Mouse (Mus musculus) urinary bladder, postnatal 4 days (tissue): ENCODE data around the gene Rbm44.

ENCODE experiments used
- DNase-seq, 2 experiments: peaks; one replicate each; pipeline ENCODE4 v3.0.0; 2021 to 2022; ENCODE audit warnings: low spot score in 2 of 2

The Rbm44 gene

DNA sequence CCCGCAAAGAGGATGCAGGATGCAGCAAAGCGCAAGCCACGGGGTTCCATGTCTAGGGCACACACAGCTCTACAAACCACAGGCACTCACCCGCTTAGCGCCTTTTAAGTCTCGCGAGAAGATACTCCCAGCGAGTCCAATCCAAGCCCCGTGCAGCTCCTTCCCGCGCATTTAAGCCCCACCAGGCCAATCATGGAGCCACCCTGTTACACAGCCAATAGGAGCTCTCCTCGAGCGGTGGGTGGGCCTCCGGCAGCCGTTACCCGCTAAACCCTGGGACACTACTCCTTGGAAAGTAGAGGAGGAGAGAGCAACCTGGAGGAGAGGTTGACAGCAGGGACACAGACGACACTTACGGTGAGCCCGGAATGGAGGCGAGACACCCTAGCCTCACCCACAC is at the start of gene Rbm44:
Gene Rbm44, plus strand, starts transcription at position 277 of the 400 bp plus-strand sequence.
- DNase-seq = no peak

DNA sequence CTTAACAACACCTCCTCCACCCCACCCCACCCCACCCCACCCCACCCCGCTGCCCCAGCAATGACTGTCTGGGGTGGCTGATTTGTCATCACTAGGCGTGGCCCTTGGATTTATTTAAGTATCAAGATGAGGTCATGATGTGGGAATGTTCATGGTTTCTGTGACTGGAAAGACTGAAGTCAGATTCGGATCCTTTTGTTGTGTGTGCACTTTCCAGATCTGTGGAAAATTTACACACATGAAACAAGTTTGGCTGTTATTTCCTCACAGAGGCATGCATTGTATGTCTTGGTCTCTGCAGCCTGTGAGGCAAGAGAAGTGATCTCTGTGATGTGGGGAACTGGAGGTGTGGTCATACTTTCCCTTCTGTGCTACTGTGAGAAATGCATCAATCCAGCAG is 49.6 kb upstream of the Rbm44 start:
- no peak for DNase-seq

DNA sequence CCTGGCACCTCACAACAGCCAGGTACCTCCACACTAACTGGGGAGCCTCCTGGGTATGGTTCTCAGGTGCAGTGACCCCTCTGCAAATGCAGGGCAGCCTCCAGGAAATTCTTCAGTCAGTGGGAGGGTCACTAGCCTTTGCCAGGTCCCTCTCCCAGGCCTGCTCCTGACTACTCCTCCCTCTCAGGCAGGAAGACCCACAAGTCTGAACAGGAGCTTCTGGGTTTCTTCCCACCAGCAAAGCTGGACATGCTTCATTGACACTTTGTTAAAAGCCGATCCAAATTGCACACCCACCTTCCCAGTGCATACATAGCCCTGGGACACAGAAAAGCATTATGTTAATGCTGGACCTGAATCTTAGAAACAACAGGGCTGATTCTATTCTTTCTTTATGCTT is 49.0 kb upstream of the Rbm44 start:
- DNase-seq = no peak

DNA sequence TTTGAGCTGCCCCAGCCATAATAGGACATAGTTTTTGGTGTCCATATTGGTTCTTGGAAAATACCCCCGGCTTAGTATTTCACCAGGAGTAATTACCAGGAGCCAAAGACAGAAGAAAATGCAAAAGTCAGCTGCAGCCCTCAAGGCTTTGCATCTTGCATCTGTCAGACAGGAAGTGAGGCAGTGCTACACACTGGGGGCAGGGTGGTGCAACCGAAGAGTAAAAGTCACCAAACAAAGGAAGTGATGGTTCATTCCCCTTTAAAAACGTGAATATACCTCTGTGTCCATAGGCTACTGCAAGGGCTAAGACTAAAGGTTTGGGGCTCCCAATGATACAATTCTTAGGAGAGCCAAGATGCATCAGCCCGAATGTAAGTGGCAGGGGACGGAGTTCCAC is 48.4 kb upstream of the Rbm44 start:
- DNase-seq = no peak

DNA sequence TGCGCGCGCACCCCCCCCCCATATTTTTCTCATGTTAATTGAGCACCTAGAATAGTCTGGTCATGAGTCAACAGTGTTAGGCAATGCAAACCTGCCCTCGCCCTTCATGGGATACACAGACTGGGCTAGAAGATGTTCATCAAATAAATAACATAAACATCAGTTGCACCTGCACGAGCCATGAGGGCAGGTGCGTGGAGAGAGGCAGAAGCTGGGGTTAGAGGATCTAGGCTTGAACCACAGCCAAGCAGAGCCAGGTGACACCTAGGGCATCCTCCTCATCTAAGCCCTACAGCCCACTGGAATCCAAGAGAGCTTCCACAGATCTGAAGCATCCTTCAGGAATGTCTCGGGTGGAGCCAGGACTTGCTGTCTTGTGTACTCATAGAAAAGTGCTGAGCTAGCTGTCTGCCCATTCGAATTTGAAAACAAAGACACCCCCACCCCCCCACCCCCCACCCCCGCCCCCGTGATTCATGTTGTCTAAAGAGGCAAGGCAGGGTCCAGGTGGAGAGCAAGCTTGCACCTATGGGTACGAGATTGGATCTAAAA is 47.5 kb upstream of the Rbm44 start:
- no peak for DNase-seq

DNA sequence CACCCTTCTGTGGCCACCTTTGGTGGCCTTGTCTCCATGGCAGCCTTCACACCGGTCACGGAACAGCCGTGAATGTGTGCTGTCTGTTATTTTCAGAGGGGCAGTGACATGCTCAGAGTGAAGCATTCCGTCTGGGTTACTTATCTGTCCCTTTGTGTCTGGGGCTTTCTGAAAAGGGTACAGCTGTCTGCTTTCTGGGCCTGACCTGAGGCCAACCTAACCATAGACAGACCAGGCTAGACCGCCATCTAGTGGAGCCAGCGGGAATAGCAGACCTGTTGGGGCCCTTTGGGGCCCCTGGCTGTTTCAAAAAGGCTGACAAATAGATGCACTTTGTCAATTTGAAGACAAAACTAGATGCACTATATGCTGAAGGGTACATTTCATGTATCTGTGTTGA is 46.0 kb upstream of the Rbm44 start:
- peak; percentile 65 to 77 for DNase-seq

DNA sequence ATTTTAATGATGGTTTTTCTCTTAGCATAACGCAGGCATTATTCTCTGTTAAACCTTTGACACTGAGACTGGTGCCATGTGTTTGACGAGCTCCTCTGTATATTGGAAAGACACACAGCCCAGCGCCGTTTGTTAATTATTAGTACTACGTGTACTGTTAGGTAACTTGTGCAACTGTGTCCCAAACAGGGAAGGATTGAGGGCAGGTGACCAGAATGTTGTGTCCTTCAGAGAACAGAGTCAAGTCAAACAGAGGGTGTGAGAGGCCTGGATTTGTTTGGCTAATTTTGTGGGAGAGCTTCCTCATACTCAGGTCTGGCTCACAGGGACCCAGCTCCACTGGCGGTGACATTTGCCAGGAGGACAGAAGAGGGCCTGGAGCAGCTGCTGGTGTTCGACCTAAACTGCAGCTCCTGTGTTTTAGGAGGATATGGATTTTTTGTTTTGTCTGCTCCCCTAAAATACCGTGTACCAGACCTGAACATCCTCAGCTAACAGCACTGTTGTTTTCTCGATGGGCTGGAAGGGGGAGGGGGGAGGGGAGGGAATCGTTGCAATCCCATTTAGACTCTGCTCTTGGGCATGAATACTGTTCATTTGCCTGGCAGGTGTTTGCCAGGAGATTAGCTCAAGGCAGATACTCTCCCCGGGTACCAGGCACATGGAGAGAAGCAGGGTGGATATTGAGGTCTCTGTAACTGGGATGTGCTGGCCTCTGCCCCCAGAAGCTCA is 43.0 kb upstream of the Rbm44 start:
- DNase-seq = no peak

DNA sequence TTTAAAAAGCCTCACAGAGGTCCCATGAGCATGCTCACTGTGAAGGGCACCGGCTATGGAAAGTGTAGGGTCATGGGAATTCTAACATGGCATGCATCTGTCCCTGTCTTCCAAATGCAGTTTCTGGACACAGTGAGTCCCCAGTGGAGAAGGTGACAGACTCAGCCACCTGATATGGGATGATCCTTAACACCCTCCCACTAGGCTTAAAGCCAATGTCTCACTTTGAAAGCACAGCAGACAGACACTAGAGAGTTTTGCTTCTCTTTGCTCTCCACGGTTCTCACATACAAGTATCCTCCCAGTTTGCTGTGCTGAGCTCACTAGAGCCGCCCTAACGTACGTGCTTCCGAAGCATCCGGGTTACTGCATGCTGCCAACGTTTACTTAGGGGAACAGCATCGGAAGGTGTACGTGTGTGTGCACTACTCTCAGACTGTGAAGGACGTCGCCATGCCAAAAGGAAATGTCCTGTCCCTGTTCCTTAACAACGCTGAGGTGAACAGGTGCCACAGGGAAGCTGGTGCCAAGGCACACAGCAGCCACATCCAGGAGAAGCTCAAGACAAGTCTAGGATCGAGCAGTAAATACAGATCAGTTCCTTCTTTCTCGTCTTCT is 41.4 kb upstream of the Rbm44 start:
- DNase-seq = no peak

DNA sequence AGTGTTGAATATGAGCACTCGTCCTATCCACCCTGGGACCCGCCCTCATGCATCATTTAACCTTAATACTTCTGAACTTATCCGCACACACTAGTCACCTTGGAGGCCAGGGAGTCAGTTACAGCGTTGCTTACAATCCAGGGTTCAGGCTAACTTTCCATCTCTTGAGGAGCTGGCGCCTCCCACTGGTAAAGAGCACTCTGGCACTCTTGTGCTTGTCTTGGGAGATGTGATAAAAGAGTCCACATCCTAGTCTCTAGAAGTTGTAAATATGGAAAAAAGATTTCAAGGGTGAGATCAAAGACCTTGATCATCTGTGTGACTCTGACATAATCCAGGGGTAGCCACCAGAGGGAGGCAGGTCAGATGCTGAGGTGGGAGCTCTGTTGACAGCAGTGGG is 37.3 kb upstream of the Rbm44 start:
- DNase-seq = no peak

DNA sequence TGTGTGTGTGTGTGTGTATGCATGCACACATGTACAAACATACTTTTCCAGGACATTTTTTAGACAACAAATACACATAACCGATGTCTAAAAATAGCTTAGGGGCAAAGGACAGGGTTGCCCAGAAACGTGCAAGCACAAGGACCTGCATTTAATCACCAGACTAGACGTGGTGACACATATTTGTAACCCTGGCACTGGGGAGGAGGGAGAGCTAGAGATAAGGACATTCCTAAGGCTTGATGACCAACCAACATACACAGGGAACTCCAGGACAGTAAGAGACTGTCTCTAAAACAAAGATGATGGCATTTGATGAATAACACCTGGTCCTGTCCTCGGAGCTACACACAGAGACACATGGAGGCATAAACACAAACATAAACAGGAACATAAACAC is 35.6 kb upstream of the Rbm44 start:
- DNase-seq = no peak

DNA sequence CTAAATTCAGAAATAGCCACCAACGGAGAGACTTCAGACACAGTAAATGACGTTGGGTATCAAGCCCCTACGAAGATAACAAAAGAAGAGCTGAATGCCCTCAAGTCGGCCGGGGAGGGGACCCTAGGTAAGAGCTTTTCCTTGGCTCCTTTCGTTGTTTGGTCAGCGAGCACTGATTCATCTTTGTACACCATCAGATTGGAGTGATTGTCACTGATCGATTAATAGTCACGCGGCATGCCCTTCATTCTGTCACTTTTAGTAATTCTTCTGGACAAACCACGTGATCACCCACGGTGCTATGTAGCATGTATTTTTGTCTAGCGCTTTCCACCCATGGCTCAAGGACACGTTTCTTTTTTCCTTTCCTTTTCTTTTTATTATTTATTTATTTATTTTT is 32.7 kb upstream of the Rbm44 start:
- peak in 1 of 2 experiments; percentile 23 for DNase-seq

DNA sequence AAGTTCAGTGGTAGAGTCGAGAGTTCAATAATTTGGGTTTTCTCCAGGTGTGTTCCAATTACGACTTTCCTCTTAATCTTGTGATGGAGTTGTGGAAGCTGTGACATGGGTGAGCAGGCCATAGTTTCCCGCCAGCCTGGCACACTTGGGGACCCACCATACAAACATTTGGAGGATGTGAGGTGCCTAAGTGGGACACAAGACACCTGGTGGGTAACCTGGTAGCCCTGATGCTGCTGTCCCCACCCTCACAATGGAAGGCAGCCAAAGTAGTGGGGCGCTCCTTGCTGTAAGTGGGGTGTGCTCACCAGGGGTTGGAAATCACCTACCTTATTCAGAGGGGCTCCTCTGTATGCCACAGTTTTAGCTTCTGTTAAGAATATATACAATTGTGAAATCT is 32.3 kb upstream of the Rbm44 start:
- peak in 1 of 2 experiments; percentile 55 for DNase-seq

DNA sequence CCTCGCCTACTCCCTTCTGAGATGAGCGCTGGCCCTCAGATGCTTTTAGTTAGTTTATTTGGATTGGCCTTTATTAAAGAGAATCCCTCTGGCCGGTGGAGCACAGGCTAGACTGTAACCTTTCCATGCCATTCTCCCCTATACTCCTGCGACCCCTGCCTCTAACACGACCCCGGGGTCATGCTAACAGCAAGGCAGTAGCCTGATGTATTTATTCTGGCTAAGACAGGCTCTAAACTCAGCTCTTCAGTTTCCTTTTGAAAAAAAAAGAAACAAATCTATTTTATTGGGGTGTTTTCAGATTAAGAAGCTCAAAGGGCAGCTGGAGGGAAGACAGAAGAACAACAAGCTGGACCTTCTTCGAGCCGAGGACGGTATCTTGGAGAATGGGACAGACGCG is 22.8 kb upstream of the Rbm44 start:
- no peak for DNase-seq

DNA sequence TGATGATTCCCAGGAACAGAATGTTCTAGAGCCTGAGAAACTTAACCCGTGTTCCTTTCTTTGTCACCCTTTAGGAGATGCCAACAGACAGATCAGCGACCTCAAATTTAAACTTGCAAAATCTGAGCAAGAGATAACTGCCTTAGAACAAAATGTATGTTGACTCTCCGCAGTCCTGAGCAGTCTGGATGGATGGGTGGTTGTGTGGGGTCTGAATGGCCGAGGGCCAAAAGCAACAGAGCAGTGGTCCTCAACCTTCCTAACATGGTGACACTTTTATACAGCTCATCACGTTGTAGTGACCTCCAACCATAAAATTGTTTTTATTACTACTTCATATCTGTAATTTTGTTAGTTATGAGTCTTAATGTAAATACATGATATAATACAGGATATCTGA is 21.9 kb upstream of the Rbm44 start:
- no peak for DNase-seq

DNA sequence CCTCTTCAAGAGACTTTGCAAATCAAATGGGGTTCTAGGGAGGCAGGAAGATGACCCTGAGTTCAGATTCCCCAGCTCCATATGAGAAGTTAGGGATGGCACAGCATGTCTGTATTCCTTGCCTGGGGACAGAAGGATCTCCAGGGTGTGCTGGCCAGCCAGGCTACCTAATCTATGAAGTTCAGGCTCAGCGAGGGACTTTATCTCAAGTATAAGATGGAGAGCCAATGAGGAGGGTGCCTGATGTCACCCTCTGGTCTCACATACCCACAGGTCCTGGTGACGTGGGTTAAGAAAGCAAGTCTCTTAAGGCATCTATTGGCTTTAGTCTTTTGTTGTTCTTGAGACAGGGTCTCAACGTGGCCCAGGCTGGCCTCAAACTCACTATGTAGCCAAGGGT is 21.4 kb upstream of the Rbm44 start:
- DNase-seq = no peak

DNA sequence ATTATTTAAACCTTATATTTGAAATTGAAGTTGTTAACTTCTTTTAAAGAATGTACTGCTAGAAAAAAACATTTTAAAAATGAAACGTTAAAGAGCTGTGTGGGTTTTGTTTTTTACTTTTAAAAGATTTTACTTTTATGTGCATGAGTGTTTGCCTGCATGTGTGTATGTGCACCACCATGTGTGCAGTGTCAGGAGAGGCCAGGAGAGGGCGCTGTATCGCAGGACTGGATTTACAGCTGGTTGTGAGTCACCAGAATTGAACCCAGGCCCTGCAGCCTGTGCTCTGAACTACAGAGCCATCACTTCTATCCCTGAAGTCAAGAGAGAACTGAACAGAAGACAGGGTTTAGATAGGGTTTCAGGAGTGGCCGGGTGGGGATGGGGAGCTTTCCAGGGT is 16.0 kb upstream of the Rbm44 start:
- DNase-seq = no peak

DNA sequence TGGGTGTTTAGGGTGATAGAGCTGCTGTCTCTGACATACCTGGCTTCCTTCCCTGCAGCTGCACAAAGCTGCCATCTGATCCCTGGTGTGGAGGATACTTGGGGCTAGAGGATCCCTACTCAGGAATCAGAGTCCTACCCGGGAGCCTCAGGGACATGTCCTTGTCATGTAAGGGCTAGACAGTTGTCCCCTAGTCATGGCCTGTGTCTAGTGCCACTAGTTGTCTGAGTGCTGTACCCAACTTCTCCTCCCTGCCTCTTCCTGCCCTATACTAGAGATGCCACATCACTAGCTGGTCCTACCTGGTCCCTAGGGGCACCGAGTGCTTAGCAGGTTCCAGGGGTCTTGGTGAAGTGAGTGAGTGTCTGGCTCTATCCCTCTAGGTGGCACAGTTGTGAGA is 7.9 kb upstream of the Rbm44 start:
- no peak for DNase-seq

DNA sequence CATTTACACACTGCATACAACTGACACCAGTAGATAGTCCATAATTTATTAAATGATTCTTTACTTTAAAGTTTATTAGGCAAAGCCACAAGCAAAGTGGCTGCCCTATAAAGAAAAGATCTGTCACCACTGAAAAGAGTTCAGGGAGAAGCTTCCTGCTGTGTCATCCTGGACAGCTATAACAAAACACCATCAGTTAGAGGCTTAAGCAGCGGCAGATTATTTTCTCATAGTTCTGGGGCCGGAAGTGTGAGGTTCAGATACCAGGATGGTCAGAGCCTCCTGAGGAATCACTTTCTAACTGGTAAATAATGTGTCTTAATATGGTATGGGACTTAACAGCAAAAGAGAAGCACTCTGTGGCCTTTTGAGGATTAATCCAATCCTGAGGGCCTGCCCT is 6.6 kb downstream of the Rbm44 start:
- no peak for DNase-seq

DNA sequence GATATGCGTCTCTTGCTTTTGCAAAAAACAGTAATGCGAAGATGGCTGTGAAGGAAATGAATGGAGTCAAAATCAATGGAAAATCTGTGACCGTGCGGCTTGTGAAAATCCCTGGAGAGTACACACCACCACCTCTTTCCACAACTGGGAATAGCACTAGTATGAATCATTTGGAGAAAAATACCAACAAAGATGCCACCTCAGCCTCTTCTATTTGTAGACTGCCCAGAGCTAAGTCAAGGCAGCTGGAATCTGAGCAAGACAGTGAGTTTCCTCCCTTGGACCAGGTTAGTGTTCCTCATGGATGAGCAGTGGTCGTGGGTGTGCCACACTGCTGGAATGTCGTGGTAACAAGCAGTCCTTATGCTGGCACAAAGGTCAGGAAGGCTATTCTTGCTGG is 21.9 kb downstream of the Rbm44 start:
- no peak for DNase-seq

DNA sequence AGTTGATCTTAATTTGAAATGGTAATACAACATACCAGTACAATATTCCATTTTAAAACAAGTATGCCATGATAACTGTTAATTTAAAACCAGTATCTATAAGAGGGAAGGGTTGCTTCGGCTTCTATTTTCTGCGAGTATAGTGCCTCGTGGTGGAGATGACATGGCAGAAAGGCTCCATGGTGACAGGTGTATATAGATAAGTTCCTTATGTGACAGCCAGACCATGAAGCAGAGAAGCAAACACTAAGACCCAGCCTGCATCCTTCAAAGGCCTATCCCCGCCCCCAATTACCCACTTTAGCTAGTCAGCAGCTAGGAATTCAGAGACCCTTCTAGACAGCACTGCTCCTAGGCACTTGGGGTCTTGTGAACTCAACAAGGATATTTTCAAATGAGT is 24.3 kb downstream of the Rbm44 start:
- no peak for DNase-seq

DNA sequence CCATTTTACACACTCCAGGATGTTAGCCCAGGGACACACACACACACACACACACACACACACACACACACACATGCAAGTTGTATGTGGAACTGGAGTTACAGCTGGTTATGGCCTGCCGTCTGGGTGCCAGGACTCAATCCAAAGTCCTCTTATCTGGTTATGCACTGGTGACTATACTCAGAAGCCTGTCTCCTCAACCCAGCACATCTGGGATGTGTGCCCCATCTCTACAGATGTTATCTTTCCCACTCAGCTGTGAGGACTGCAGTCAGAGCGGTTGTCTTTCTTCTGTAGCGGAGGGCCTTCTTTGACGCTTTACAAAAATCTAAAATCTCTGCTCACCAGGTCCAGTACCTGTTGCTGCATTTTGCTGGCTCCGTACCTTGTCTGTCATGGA is 29.9 kb downstream of the Rbm44 start:
- no peak for DNase-seq

DNA sequence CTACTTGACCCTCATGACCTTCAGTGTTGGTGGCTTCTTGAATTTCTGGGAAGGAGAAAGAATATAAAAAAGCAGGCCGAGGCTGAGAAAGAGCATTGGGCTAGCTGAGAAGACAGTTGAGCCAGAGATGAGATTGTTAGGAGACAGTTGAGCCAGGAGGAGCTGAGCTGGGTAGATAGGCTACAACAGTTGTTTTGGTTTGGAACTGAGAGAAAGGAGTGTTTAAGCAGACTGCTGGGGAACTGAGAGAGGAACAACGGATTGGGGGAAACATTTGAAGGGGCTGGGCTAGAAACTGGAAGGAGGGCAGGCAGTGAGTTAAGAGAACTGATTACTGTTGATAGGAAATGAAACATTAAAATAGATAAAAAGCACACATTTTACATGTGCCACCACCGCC is 31.1 kb downstream of the Rbm44 start:
- no peak for DNase-seq

DNA sequence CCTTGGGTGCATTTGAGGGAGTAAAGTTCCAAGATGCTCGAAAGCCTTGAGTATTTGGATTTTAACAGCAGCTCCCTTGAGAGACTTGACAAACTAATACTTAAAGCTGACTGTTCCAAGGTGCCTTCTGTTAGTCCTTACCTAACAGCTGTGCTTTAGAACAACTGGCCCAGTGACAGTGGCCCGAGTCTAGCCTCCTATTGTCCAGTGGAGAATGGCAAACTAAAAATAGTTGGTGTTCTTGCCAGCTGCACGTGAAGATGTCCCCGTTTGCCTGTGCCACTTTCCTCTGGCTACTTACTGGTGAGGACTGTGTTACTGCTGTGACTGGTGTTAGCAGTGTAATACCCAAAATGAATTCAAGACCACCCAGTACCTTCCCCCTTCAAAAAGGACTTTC is 32.0 kb downstream of the Rbm44 start:
- no peak for DNase-seq

DNA sequence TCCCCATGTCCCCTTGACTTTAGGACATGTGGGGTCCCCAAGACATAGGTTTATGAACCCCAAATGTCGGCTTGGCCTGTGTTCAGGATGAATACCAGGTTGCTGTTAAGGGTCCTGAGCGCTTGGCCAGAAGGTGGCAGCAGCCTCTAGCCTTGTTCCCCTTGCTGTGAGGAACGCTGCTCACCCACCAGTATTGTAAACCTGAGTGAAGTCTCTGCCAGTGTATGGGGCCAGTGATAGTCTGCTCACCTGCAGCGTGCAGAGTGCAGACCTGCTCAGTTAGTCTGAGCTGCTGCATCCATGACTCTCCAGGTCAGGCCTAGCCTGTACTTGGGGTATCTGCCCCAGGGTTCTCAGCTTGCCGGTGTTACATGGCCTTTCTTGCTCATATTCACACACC is 34.2 kb downstream of the Rbm44 start:
- peak in 1 of 2 experiments; percentile 50 for DNase-seq
